Mouse (Mus musculus) lung, embryonic 14.5 days (tissue): ENCODE data around the gene Spcs3. TPM values are rescaled to one million over a fixed set of nuclear protein-coding genes. Genes with fewer than 3 reads are reported as not detected.

ENCODE experiments used
- ATAC-seq: fragments of 200-750 bp; cut with Nextera tagmentation; 2 replicates; pipeline ENCODE4 v1.8.0; 2017; ENCODE audit warnings: mild to moderate bottlenecking, moderate TSS enrichment, moderate library complexity; ENCODE audit not compliant: insufficient read depth
- DNase-seq: peaks from one replicate; pipeline ENCODE4 v3.0.0-alpha.2; 2015
- H3K27ac ChIP-seq: fragments of 300-500 bp; sonication (generic); 2 replicates; pipeline ENCODE4 v1.5.1; 2014; ENCODE audit warnings: low read depth, mild to moderate bottlenecking, moderate library complexity
- H3K27me3 ChIP-seq: fragments of 300-500 bp; sonication (generic); 2 replicates; pipeline ENCODE4 v1.6.1; 2014; ENCODE audit warnings: low read length, control low read depth; ENCODE audit not compliant: insufficient read depth
- H3K36me3 ChIP-seq: fragments of 300-500 bp; sonication (generic); 2 replicates; pipeline ENCODE4 v1.6.1; 2014; ENCODE audit warnings: control low read depth; ENCODE audit not compliant: insufficient read depth
- H3K4me1 ChIP-seq: fragments of 300-500 bp; sonication (generic); 2 replicates; pipeline ENCODE4 v1.6.1; 2014; ENCODE audit warnings: antibody characterized with exemption, control low read depth; ENCODE audit not compliant: insufficient read depth
- H3K4me2 ChIP-seq: fragments of 300-500 bp; sonication (generic); 2 replicates; pipeline ENCODE4 v1.6.1; 2014; ENCODE audit warnings: mild to moderate bottlenecking
- H3K4me3 ChIP-seq: fragments of 300-500 bp; sonication (generic); 2 replicates; pipeline ENCODE4 v1.5.1; 2014; ENCODE audit warnings: low read depth, low read length
- H3K9ac ChIP-seq: fragments of 300-500 bp; sonication (generic); 2 replicates; pipeline ENCODE4 v1.6.1; 2014
- H3K9me3 ChIP-seq: fragments of 300-500 bp; sonication (generic); 2 replicates; pipeline ENCODE4 v1.6.1; 2016; ENCODE audit warnings: low read depth, low read length, control low read depth
- CTCF ChIP-seq: IDR thresholded peaks from 2 replicates; pipeline ENCODE4 v1.5.1; 2016; ENCODE audit warnings: antibody characterized with exemption, low read depth
- WGBS: fragments of 180-500 bp; shearing (Covaris S2); extraction: QIAGEN DNeasy Blood & Tissue Kit; methylation state at CpG from one replicate; pipeline ENCODE4 v1.1.7; 2014; 5-methylcytosine and 5-hydroxymethylcytosine counted together
- polyA plus RNA-seq: library from polyadenylated mRNA; unstranded; fragments of >200 nt; fragmentation: Nextera tagmentation; extraction: Ambion mirVana; gene quantifications from 2 replicates; pipeline ENCODE4 v1.2.1, GENCODE M21; 2014

Gene Spcs3
- polyA plus RNA-seq, 1 experiment from 2014 or later = 87.8 TPM

- Histone ChIP-seq H3K4me2 (no peak overlapping the region), H3K9ac (no peak overlapping the region), H3K27ac (no peak overlapping the region), H3K27me3 (no peaks in the 10 kb centered on the region), H3K9me3 (no peaks in the 10 kb centered on the region), H3K4me1 (no peaks in the 10 kb centered on the region), H3K36me3 (no peaks in the 10 kb centered on the region), H3K4me3 (no peak overlapping the region)
- peak; percentile 85 for TF ChIP-seq CTCF
- WGBS = 20% methylated on average over 6 of the region's 6 CpGs
- ATAC-seq (peak; percentile 32; the same call in 1 of the 2 replicates), DNase-seq (peak; percentile 86)
These were observed 38.6 kb downstream of the Spcs3 start for GRCm38 (mm10) chr8:54491057-54491690.

GRCm38 (mm10) chr8:54488437-54488836, 41.4 kb downstream of the Spcs3 start:
- 66% methylated on average over 4 of the region's 4 CpGs for WGBS

GRCm38 (mm10) chr8:54486555-54487273, 43.1 kb downstream of the Spcs3 start:
- no peaks in the 10 kb centered on the region for H3K27me3 ChIP-seq
- ATAC-seq (no peak), DNase-seq (peak; percentile 33)
- TF ChIP-seq CTCF = no peak
- no peaks in the 10 kb centered on the region for H3K9me3 ChIP-seq
- H3K4me3 ChIP-seq = no peak overlapping the region
- no peaks in the 10 kb centered on the region for H3K4me1 ChIP-seq
- no peak overlapping the region for H3K27ac ChIP-seq
- no peak overlapping the region for H3K9ac ChIP-seq
- WGBS = 27% methylated on average over 19 of the region's 19 CpGs
- peak overlapping the region; percentile 52 for H3K4me2 ChIP-seq
- no peaks in the 10 kb centered on the region for H3K36me3 ChIP-seq

More at GRCm38 (mm10) chr8:54488437-54488836, 41.4 kb downstream of the Spcs3 start:
- H3K4me3 ChIP-seq = no peak overlapping the region
- H3K27me3 ChIP-seq = no peaks in the 10 kb centered on the region
- no peak overlapping the region for H3K4me2 ChIP-seq
- H3K36me3 ChIP-seq = no peaks in the 10 kb centered on the region
- H3K9ac ChIP-seq = no peak overlapping the region
- DNase-seq (peak; percentile 1), ATAC-seq (no peak)
- H3K4me1 ChIP-seq = no peaks in the 10 kb centered on the region
- no peak overlapping the region for H3K27ac ChIP-seq
- H3K9me3 ChIP-seq = no peaks in the 10 kb centered on the region
- TF ChIP-seq CTCF = no peak

Other genes with a start within 250 kb of the Spcs3 start
- gene Asb5, start 418 bp downstream of the Spcs3 start, polyA plus RNA-seq = 6.0 and 7.7 TPM in 2 replicates
- gene Spata4, start 70.8 kb upstream of the Spcs3 start, polyA plus RNA-seq = not detected in 2 replicates